Mouse (Mus musculus) CH12.LX (cell line): ENCODE results near the gene Nebl. TPM values are rescaled to one million over a fixed set of nuclear protein-coding genes. Genes with fewer than 3 reads are reported as not detected.

ENCODE experiments used
- DNase-seq: peaks from one replicate; pipeline ENCODE4 v3.0.0-alpha.2; 2013; ENCODE audit errors: extremely low read depth
- H3K27ac ChIP-seq: 2 replicates; pipeline ENCODE4 v1.5.1; 2012; ENCODE audit warnings: low read depth, mild to moderate bottlenecking, control low read depth, moderate library complexity; ENCODE audit not compliant: insufficient read depth
- H3K27me3 ChIP-seq: replicated peaks from 2 replicates; pipeline ENCODE3; 2012; ENCODE audit warnings: inconsistent platforms
- H3K36me3 ChIP-seq, 2 experiments: replicated peaks in 1 of 2; 2 replicates each; pipeline versions ENCODE3 to v1.6.1; 2012; ENCODE audit warnings: inconsistent platforms in 1 of 2, low read length in 1 of 2, mild to moderate bottlenecking in 1 of 2, mixed read lengths in 1 of 2, moderate library complexity in 1 of 2; ENCODE audit not compliant: control insufficient read depth in 1 of 2, insufficient read depth in 1 of 2
- H3K4me1 ChIP-seq, 2 experiments: 2 replicates each; pipeline ENCODE4 v1.6.1; 2012; ENCODE audit warnings: inconsistent platforms in 1 of 2, moderate library complexity in 1 of 2; ENCODE audit not compliant: insufficient read depth in 2 of 2, control insufficient read depth in 1 of 2
- H3K4me2 ChIP-seq: 2 replicates; pipeline ENCODE4 v1.6.1; 2012; ENCODE audit warnings: low read depth, mild to moderate bottlenecking, control low read depth; ENCODE audit not compliant: poor library complexity, insufficient read depth, severe bottlenecking
- H3K4me3 ChIP-seq, 3 experiments: fragments of 150-350 bp in 1 of 3; sonication (generic) in 1 of 3; replicated peaks in 1 of 3; 2 replicates each; pipeline versions ENCODE3 to v1.5.1; 2011 to 2012; ENCODE audit warnings: low read depth in 2 of 3, low read length in 2 of 3, mild to moderate bottlenecking in 2 of 3, moderate library complexity in 2 of 3, control low read depth in 1 of 3, improper control_type of control experiment in 1 of 3, inconsistent platforms in 1 of 3, mixed read lengths in 1 of 3; ENCODE audit not compliant: poor library complexity in 1 of 3
- H3K79me2 ChIP-seq: replicated peaks from 2 replicates; pipeline ENCODE4 v1.6.1; 2012; ENCODE audit warnings: mild to moderate bottlenecking, moderate library complexity; ENCODE audit not compliant: control insufficient read depth, poor library complexity, insufficient read depth, severe bottlenecking; ENCODE audit errors: extremely low read depth
- H3K9ac ChIP-seq: 2 replicates; pipeline ENCODE4 v1.6.1; 2012; ENCODE audit warnings: low read depth, mild to moderate bottlenecking, control low read depth, moderate library complexity; ENCODE audit not compliant: insufficient read depth
- H3K9me3 ChIP-seq: replicated peaks from 2 replicates; pipeline ENCODE3; 2012; ENCODE audit warnings: low read length, inconsistent platforms, mixed read lengths
- BHLHE40 ChIP-seq: IDR thresholded peaks from 2 replicates; pipeline ENCODE4 v1.6.1; 2011; ENCODE audit warnings: mild to moderate bottlenecking, low read depth, low read length, improper control_type of control experiment
- CHD1 ChIP-seq: IDR thresholded peaks from 2 replicates; pipeline ENCODE4 v1.6.1; 2012; ENCODE audit warnings: low read depth, low read length, improper control_type of control experiment, inconsistent platforms
- CHD2 ChIP-seq: IDR thresholded peaks from 2 replicates; pipeline ENCODE4 v1.6.1; 2011; ENCODE audit warnings: low read length, improper control_type of control experiment
- CTCF ChIP-seq, 2 experiments: IDR thresholded peaks in 1 of 2; conservative IDR thresholded peaks in 1 of 2; 2 replicates each; pipeline ENCODE4 v1.5.1; 2011 to 2012; ENCODE audit warnings: low read depth in 2 of 2, low read length in 2 of 2, improper control_type of control experiment in 1 of 2, inconsistent platforms in 1 of 2, mild to moderate bottlenecking in 1 of 2, moderate library complexity in 1 of 2
- ELF1 ChIP-seq: IDR thresholded peaks from 2 replicates; pipeline ENCODE4 v1.6.1; 2014; ENCODE audit warnings: low read depth, mild to moderate bottlenecking, inconsistent platforms, low read length, improper control_type of control experiment
- EP300 ChIP-seq: IDR thresholded peaks from 2 replicates; pipeline ENCODE4 v1.6.1; 2011; ENCODE audit warnings: low read length, improper control_type of control experiment
- ETS1 ChIP-seq: conservative IDR thresholded peaks from 2 replicates; pipeline ENCODE4 v1.6.1; 2012; ENCODE audit warnings: low read depth, mild to moderate bottlenecking, inconsistent platforms, low read length, improper control_type of control experiment, moderate library complexity
- GABPA ChIP-seq: IDR thresholded peaks from 2 replicates; pipeline ENCODE4 v1.6.1; 2012; ENCODE audit warnings: low read depth, low read length, improper control_type of control experiment, inconsistent platforms; ENCODE audit not compliant: insufficient replicate concordance
- HCFC1 ChIP-seq: IDR thresholded peaks from 2 replicates; pipeline ENCODE4 v1.6.1; 2012; ENCODE audit warnings: low read depth, mild to moderate bottlenecking, inconsistent platforms, low read length, improper control_type of control experiment
- IRF4 ChIP-seq: IDR thresholded peaks from 2 replicates; pipeline ENCODE4 v1.6.1; 2014; ENCODE audit warnings: low read depth, mild to moderate bottlenecking, inconsistent platforms, low read length, improper control_type of control experiment
- JUND ChIP-seq: conservative IDR thresholded peaks from 2 replicates; pipeline ENCODE4 v1.6.1; 2011; ENCODE audit warnings: low read depth, low read length, improper control_type of control experiment
- KAT2A ChIP-seq: IDR thresholded peaks from 2 replicates; pipeline ENCODE4 v1.6.1; 2012; ENCODE audit warnings: low read length, improper control_type of control experiment, inconsistent platforms; ENCODE audit not compliant: insufficient replicate concordance
- MAFK ChIP-seq: IDR thresholded peaks from 2 replicates; pipeline ENCODE4 v1.6.1; 2011; ENCODE audit warnings: low read length, improper control_type of control experiment; ENCODE audit not compliant: insufficient replicate concordance
- MAZ ChIP-seq: IDR thresholded peaks from 2 replicates; pipeline ENCODE4 v1.6.1; 2012; ENCODE audit warnings: low read depth, mild to moderate bottlenecking, inconsistent platforms, low read length, improper control_type of control experiment, moderate library complexity
- MEF2A ChIP-seq: IDR thresholded peaks from 2 replicates; pipeline ENCODE4 v1.6.1; 2014; ENCODE audit warnings: low read depth, mild to moderate bottlenecking, inconsistent platforms, low read length, improper control_type of control experiment, borderline replicate concordance
- MXI1 ChIP-seq: IDR thresholded peaks from 2 replicates; pipeline ENCODE4 v1.6.1; 2011; ENCODE audit warnings: mild to moderate bottlenecking, low read depth, low read length, improper control_type of control experiment
- NRF1 ChIP-seq: IDR thresholded peaks from 2 replicates; pipeline ENCODE4 v1.6.1; 2014; ENCODE audit warnings: low read depth, mild to moderate bottlenecking, inconsistent platforms, low read length, improper control_type of control experiment, moderate library complexity
- POLR2A ChIP-seq: IDR thresholded peaks from 2 replicates; pipeline ENCODE4 v1.6.1; 2011; ENCODE audit warnings: low read depth, mild to moderate bottlenecking, improper control_type of control experiment, low read length
- POLR2AphosphoS2 ChIP-seq: IDR thresholded peaks from 2 replicates; pipeline ENCODE4 v1.6.1; 2011; ENCODE audit warnings: low read depth, low read length, improper control_type of control experiment
- RAD21 ChIP-seq: IDR thresholded peaks from 2 replicates; pipeline ENCODE4 v1.6.1; 2011; ENCODE audit warnings: low read depth, mild to moderate bottlenecking, low read length, improper control_type of control experiment, moderate library complexity
- RCOR1 ChIP-seq: conservative IDR thresholded peaks from 2 replicates; pipeline ENCODE4 v1.6.1; 2012; ENCODE audit warnings: low read depth, mild to moderate bottlenecking, inconsistent platforms, low read length, improper control_type of control experiment
- TBP ChIP-seq: conservative IDR thresholded peaks from 2 replicates; pipeline ENCODE4 v1.6.1; 2011; ENCODE audit warnings: low read depth, low read length, improper control_type of control experiment
- UBTF ChIP-seq: IDR thresholded peaks from 2 replicates; pipeline ENCODE4 v1.6.1; 2012; ENCODE audit warnings: low read depth, mild to moderate bottlenecking, inconsistent platforms, low read length, improper control_type of control experiment, moderate library complexity
- USF1 ChIP-seq: IDR thresholded peaks from 2 replicates; pipeline ENCODE4 v1.6.1; 2014; ENCODE audit warnings: low read depth, mild to moderate bottlenecking, inconsistent platforms, low read length, improper control_type of control experiment
- ZC3H11A ChIP-seq: IDR thresholded peaks from 2 replicates; pipeline ENCODE4 v1.6.1; 2012; ENCODE audit warnings: low read depth, mild to moderate bottlenecking, inconsistent platforms, low read length, improper control_type of control experiment
- ZMIZ1 ChIP-seq: IDR thresholded peaks from 2 replicates; pipeline ENCODE4 v1.6.1; 2012; ENCODE audit warnings: low read depth, mild to moderate bottlenecking, inconsistent platforms, low read length, improper control_type of control experiment
- dilution Hi-C: fragments of 300-500 bp; cut with MboI; formaldehyde crosslinking; loops from 2 replicates; pipeline ENCODE4 v1.14.3; 2020; ENCODE audit warnings: low sequenced_read_pairs; ENCODE audit not compliant: extremely low pct_unique_long_range_greater_than_20kb, extremely low pct_ligation_motif_present
- in situ Hi-C: fragments of 300-500 bp; cut with MboI; formaldehyde crosslinking; loops from 3 replicates; pipeline ENCODE4 v1.14.3; 2019; ENCODE audit warnings: low sequenced_read_pairs, low pct_ligation_motif_present, low pct_unique_long_range_greater_than_20kb, mixed read lengths
- polyA plus RNA-seq: library from polyadenylated mRNA; unstranded; fragments of >175 nt; gene quantifications from 2 replicates; pipeline ENCODE4 v1.2.1, GENCODE M21; 2012; ENCODE audit warnings: low read depth; ENCODE audit not compliant: insufficient read length
- total RNA-seq, 2 experiments: library from RNA; depleted of rRNA; stranded (reverse); fragments of 300-350 nt in 1 of 2; fragments of >200 nt in 1 of 2; gene quantifications; 2 replicates each; pipeline ENCODE4 v1.2.3; 2012 to 2014

Nebl gene
- total and polyA plus RNA-seq, 3 experiments: 12.6 to 113 (median 46.4) TPM

DNA sequence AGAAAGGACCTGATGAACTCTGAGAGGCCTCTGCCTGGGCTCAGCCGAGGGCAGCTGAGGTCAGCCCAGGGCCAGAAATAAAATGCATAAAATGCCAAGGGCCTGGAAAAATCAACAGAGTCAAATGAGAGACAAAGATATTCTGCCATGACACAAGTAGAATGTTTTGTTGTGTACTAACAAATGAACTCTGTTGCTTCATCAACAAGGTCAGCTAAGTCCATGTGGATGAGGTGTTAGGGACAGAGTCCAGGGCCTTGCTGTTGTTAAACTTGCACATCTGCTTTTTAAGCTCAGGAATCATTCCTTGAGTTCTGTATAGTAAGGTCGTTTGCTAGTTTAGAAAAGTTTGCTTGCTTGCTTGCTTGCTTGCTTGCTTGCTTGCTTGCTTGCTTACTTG is 9.2 kb upstream of the Nebl start:
- Histone ChIP-seq H3K27me3 (no peaks in the 10 kb centered on the region), H3K36me3 (no peaks in the 10 kb centered on the region), H3K4me1 (peaks cover 2 to 11% of the 10 kb centered on the region in 2 experiments; a peak in 3 of 4 replicates), H3K79me2 (no peaks in the 10 kb centered on the region), H3K4me3 (no peak overlapping the region), H3K4me2 (no peak overlapping the region), H3K9me3 (no peaks in the 10 kb centered on the region), H3K27ac (no peak overlapping the region), H3K9ac (no peak overlapping the region)
- TF ChIP-seq IRF4 (no peak), POLR2A (no peak), TBP (no peak), EP300 (no peak), CHD2 (no peak), ZC3H11A (no peak), ZMIZ1 (no peak), MEF2A (no peak), HCFC1 (no peak), MXI1 (no peak), CHD1 (no peak), CTCF (conservative IDR thresholded peaks at IDR 0.05 in 1 of 2, IDR thresholded peaks at IDR 0.05 in 1 of 2; ENCODE audit: low read depth in 2 of 2, low read length in 2 of 2) (no peak), MAZ (no peak), NRF1 (no peak), RCOR1 (no peak), ELF1 (no peak), KAT2A (no peak), BHLHE40 (no peak), RAD21 (no peak), ETS1 (no peak)
- DNase-seq: no peak
- dilution Hi-C loops: no loop called here
- in situ Hi-C loops: no loop called here

DNA sequence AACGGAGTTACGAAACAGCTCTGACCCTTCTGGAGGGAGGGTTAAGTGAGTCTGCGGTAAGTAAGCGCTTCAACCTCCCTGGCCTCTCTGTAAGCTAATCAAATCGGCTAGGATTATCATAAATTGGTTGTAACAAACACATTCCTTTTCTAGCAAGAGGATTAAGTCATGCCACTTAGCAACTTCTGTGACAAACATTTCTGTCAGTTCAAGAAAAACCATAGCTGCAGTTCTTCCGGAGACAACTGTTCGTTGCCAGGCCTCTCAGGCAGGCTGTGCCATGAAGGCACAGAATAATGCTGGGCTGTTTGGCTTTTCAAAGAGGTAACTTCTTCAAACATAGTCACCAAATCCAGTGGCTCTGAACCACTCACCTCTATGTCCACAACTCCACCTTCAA is 946 bp upstream of the Nebl start:
- Histone ChIP-seq H3K36me3 (no peaks in the 10 kb centered on the region), H3K4me3 (no peak overlapping the region), H3K9ac (no peak overlapping the region), H3K27me3 (no peaks in the 10 kb centered on the region), H3K4me2 (no peak overlapping the region), H3K27ac (no peak overlapping the region), H3K9me3 (peaks cover 2% of the 10 kb centered on the region), H3K79me2 (no peaks in the 10 kb centered on the region), H3K4me1 (no peaks in the 10 kb centered on the region)
- dilution Hi-C loops (no loop called here), in situ Hi-C loops (no loop called here)
- TF ChIP-seq JUND: no peak
- TF ChIP-seq CHD1: no peak
- no peak for TF ChIP-seq UBTF
- TF ChIP-seq ETS1: no peak
- TF ChIP-seq MEF2A: no peak
- TF ChIP-seq EP300: no peak
- TF ChIP-seq USF1: no peak
- no peak for TF ChIP-seq ZC3H11A
- TF ChIP-seq KAT2A: no peak
- no peak for TF ChIP-seq GABPA
- no peak for TF ChIP-seq ZMIZ1
- no peak for TF ChIP-seq HCFC1
- no peak for TF ChIP-seq MAFK
- no peak for TF ChIP-seq POLR2AphosphoS2
- no peak for DNase-seq
